Mouse (Mus musculus) hindbrain, embryonic 16.5 days (tissue): ENCODE data around the gene Lgi4. TPM values are rescaled to one million over a fixed set of nuclear protein-coding genes. Genes with fewer than 3 reads are reported as not detected.
A peak's percentile ranks its signal among the peaks of the same experiment; 100 is the strongest.

Source experiments
- ATAC-seq: fragments of 200-750 bp; cut with Nextera tagmentation; 2 replicates; pipeline ENCODE4 v1.8.0; 2017; ENCODE audit warnings: moderate TSS enrichment, moderate library complexity
- H3K27ac ChIP-seq: fragments of 300-500 bp; sonication (generic); 2 replicates; pipeline ENCODE4 v1.5.1; 2014; ENCODE audit warnings: low read depth, mild to moderate bottlenecking, control low read depth, low read length, moderate library complexity
- H3K27me3 ChIP-seq: fragments of 300-500 bp; sonication (generic); replicated peaks from 2 replicates; pipeline ENCODE4 v1.6.1; 2014; ENCODE audit warnings: low read length; ENCODE audit not compliant: control insufficient read depth, insufficient read depth
- H3K36me3 ChIP-seq: fragments of 300-500 bp; sonication (generic); 2 replicates; pipeline ENCODE4 v1.6.1; 2014; ENCODE audit warnings: mild to moderate bottlenecking, low read length, moderate library complexity, mixed read lengths; ENCODE audit not compliant: control insufficient read depth, insufficient read depth
- H3K4me1 ChIP-seq: fragments of 300-500 bp; sonication (generic); 2 replicates; pipeline ENCODE4 v1.6.1; 2014; ENCODE audit warnings: low read depth, low read length; ENCODE audit not compliant: control insufficient read depth, insufficient read depth
- H3K4me2 ChIP-seq: fragments of 300-500 bp; sonication (generic); 2 replicates; pipeline ENCODE4 v1.6.1; 2014; ENCODE audit warnings: mild to moderate bottlenecking, low read length, control low read depth, moderate library complexity
- H3K4me3 ChIP-seq: fragments of 300-500 bp; sonication (generic); 2 replicates; pipeline ENCODE4 v1.5.1; 2014; ENCODE audit warnings: mild to moderate bottlenecking, low read length, control low read depth, moderate library complexity
- H3K9ac ChIP-seq: fragments of 300-500 bp; sonication (generic); 2 replicates; pipeline ENCODE4 v1.6.1; 2014; ENCODE audit warnings: low read depth, mild to moderate bottlenecking, control low read depth, low read length, moderate library complexity
- H3K9me3 ChIP-seq: fragments of 300-500 bp; sonication (generic); 2 replicates; pipeline ENCODE4 v1.6.1; 2014; ENCODE audit warnings: mild to moderate bottlenecking, low read length, moderate library complexity; ENCODE audit not compliant: control insufficient read depth
- WGBS: fragments of 180-500 bp; shearing (Covaris S2); extraction: QIAGEN DNeasy Blood & Tissue Kit; methylation state at CpG from one replicate; pipeline ENCODE4 v1.1.7; 2014; 5-methylcytosine and 5-hydroxymethylcytosine counted together
- polyA plus RNA-seq: library from polyadenylated mRNA; unstranded; fragments of >200 nt; fragmentation: Nextera tagmentation; extraction: Ambion mirVana; gene quantifications from 2 replicates; pipeline ENCODE4 v1.2.1, GENCODE M21; 2015

The Lgi4 gene
- polyA plus RNA-seq, 1 experiment from 2014 or later = 0.65 TPM

DNA sequence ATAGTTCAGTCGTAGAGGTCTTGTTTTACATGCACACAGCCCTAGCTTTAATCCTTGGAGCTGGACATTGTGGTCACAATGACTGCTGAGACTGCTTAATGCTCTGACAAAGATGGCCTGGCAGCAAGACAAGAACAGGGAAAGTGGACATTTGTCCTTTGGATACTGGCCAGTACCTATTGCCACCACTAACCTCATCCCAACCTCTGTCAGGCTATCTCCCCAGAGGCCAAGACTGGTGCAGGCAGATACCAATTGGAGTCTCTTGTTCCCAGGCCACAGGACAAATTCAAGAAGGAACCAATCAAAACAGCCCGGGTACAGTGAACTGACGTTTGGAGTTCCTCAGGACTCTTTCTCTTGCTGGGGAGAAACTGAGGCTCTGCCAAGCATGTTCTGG lies 29.1 kb downstream of the Lgi4 start:
- Histone ChIP-seq H3K27me3 (no peaks in the 10 kb centered on the region), H3K4me3 (no peak overlapping the region), H3K27ac (no peak overlapping the region), H3K36me3 (no peaks in the 10 kb centered on the region), H3K9ac (no peak overlapping the region), H3K4me2 (no peak overlapping the region), H3K4me1 (peaks cover 4% of the 10 kb centered on the region; the same call in 1 of the 2 replicates), H3K9me3 (no peaks in the 10 kb centered on the region)
- no peak for ATAC-seq
- WGBS = 71% methylated on average over 3 of the region's 3 CpGs

GRCm38 (mm10) chr7:31089721-31090120 lies 30.6 kb downstream of the Lgi4 start:
- WGBS = 87% methylated on average over 2 of the region's 2 CpGs

GRCm38 (mm10) chr7:31094774-31095501 lies 35.8 kb downstream of the Lgi4 start:
- Histone ChIP-seq H3K4me2 (no peak overlapping the region), H3K27me3 (no peaks in the 10 kb centered on the region), H3K9ac (no peak overlapping the region), H3K4me1 (peaks cover 3% of the 10 kb centered on the region; the same call in 1 of the 2 replicates), H3K9me3 (no peaks in the 10 kb centered on the region), H3K27ac (no peak overlapping the region), H3K4me3 (no peak overlapping the region), H3K36me3 (no peaks in the 10 kb centered on the region)
- ATAC-seq = no peak
- 28% methylated on average over 11 of the region's 12 CpGs for WGBS

More at GRCm38 (mm10) chr7:31089721-31090120, 30.6 kb downstream of the Lgi4 start:
- Histone ChIP-seq H3K9me3 (no peaks in the 10 kb centered on the region), H3K4me1 (peaks cover 3% of the 10 kb centered on the region; the same call in 1 of the 2 replicates), H3K27ac (no peak overlapping the region), H3K36me3 (no peaks in the 10 kb centered on the region), H3K4me3 (no peak overlapping the region), H3K27me3 (no peaks in the 10 kb centered on the region), H3K9ac (no peak overlapping the region), H3K4me2 (no peak overlapping the region)
- no peak for ATAC-seq

GRCm38 (mm10) chr7:31096892-31097564 lies 37.9 kb downstream of the Lgi4 start:
- H3K9ac ChIP-seq = no peak overlapping the region
- no peak overlapping the region for H3K4me3 ChIP-seq
- H3K27me3 ChIP-seq = no peaks in the 10 kb centered on the region
- H3K4me2 ChIP-seq = no peak overlapping the region
- no peak overlapping the region for H3K27ac ChIP-seq
- H3K9me3 ChIP-seq = no peaks in the 10 kb centered on the region
- no peak for ATAC-seq
- no peaks in the 10 kb centered on the region for H3K36me3 ChIP-seq
- peaks cover 3% of the 10 kb centered on the region; the same call in 1 of the 2 replicates for H3K4me1 ChIP-seq
- 74% methylated on average over 9 of the region's 9 CpGs for WGBS

GRCm38 (mm10) chr7:31097583-31098248 lies 38.6 kb downstream of the Lgi4 start:
- Histone ChIP-seq H3K4me2 (peak overlapping the region; percentile 52), H3K27ac (no peak overlapping the region), H3K36me3 (no peaks in the 10 kb centered on the region), H3K9ac (peak overlapping the region; percentile 25; the same call in 1 of the 2 replicates), H3K9me3 (no peaks in the 10 kb centered on the region), H3K4me3 (peak overlapping the region; percentile 17), H3K27me3 (no peaks in the 10 kb centered on the region), H3K4me1 (peaks cover 3% of the 10 kb centered on the region; the same call in 1 of the 2 replicates)
- 42% methylated on average over 19 of the region's 20 CpGs for WGBS
- ATAC-seq = peak; percentile 95

DNA sequence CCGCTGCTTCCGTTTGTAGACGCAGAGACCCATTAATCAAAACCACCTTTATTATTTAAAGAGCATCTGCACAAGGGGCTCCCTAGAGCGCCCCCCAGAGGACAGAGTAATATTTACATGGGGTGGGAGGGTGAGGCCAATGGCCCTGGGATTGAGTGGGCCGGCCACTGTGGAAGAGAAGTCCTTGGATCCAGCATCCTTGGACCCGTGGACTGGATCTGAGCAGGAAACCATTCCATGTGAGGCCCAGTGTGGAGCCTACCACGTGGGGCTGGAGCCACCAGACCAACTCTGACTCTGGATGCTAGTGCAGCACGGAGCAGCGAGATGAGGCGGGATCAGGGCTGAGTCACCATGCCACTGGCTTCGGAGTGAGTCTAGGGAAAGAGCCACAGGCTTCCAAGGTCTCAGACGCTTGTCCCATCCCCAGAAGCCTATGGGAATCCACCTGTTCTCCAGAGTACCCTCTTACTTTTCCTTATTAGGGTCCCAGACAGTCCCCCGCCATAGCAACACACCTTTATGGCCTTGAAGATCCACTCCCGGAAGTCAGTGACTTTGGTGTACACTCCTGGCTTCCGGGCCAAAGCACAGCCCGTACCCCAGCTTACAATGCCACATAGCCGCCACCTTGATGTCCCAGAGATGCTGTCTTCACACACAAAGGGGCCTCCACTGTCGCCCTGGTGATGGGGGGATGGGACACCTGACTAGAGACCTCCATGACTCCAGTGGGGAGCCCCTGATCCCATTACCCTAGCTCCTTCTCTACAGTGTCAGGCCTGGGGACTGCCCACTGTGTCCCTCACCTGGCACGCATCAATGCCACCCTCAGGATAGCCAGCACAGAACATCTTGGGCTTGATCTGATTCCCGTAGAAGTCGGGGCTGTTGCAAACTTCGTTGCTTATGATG lies 39.8 kb downstream of the Lgi4 start:
- 81% methylated on average over 22 of the region's 22 CpGs for WGBS
- H3K27ac ChIP-seq = no peak overlapping the region
- no peaks in the 10 kb centered on the region for H3K36me3 ChIP-seq
- H3K9me3 ChIP-seq = no peaks in the 10 kb centered on the region
- H3K9ac ChIP-seq = no peak overlapping the region
- no peaks in the 10 kb centered on the region for H3K27me3 ChIP-seq
- peaks cover 3% of the 10 kb centered on the region; the same call in 1 of the 2 replicates for H3K4me1 ChIP-seq
- no peak for ATAC-seq
- no peak overlapping the region for H3K4me3 ChIP-seq
- no peak overlapping the region for H3K4me2 ChIP-seq

DNA sequence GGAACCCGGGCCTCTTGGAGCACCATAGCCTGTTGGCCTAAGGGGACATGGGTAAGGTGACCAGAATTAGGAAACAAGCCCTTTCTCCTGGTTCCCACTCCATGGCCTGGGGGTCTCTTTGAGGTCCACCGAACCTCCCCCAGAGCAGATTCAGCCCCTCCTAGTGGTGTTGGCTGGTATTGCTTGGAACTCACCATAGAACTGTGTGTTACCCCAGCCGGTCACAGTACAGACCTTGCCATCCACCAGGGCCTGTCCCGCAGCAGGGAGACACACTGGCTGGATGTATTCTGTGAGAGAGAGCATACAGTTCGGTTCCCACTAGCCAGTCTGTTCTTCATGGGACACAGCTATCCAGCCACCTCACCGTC lies 40.5 kb downstream of the Lgi4 start:
- Histone ChIP-seq H3K4me2 (no peak overlapping the region), H3K9me3 (no peaks in the 10 kb centered on the region)

GRCm38 (mm10) chr7:31100786-31101185 lies 41.6 kb downstream of the Lgi4 start:
- H3K4me3 ChIP-seq = no peak overlapping the region
- no peaks in the 10 kb centered on the region for H3K27me3 ChIP-seq
- no peak overlapping the region for H3K27ac ChIP-seq
- no peak for ATAC-seq
- H3K36me3 ChIP-seq = no peaks in the 10 kb centered on the region
- H3K9me3 ChIP-seq = no peaks in the 10 kb centered on the region
- H3K4me1 ChIP-seq = peaks cover 3% of the 10 kb centered on the region; the same call in 1 of the 2 replicates
- H3K4me2 ChIP-seq = no peak overlapping the region
- 81% methylated on average over 14 of the region's 14 CpGs for WGBS
- no peak overlapping the region for H3K9ac ChIP-seq

More for the DNA sequence above, 40.5 kb downstream of the Lgi4 start:
- Histone ChIP-seq H3K9ac (no peak overlapping the region), H3K4me3 (no peak overlapping the region), H3K36me3 (no peaks in the 10 kb centered on the region), H3K4me1 (peaks cover 3% of the 10 kb centered on the region; the same call in 1 of the 2 replicates), H3K27me3 (no peaks in the 10 kb centered on the region), H3K27ac (no peak overlapping the region)
- ATAC-seq = no peak
- WGBS = 92% methylated on average over 6 of the region's 6 CpGs
